Comparison of ENCODE assay signal across 18 mouse cellular contexts in genomic region chr7:84293054-84293453, GRCm38 (mm10).
DNase-seq lines count a peak whose midpoint lies in the region; ATAC-seq lines count a peak whose summit lies in the region.
"Had no signal": no experiment of that assay in that cellular context is flagged by ENCODE, and none has a peak within 500 bp of the region (broad histone marks: within the 10 kb centered on the region; RNA-seq: fewer than 3 reads in every experiment).

No protein-coding gene starts in this region.

- H3K4me3 ChIP-seq in embryonic facial prominence, embryonic 13.5 days, result no peak overlapping the region
- no peak overlapping the region for H3K4me3 ChIP-seq in embryonic facial prominence, embryonic 10.5 days
- H3K4me3 ChIP-seq: forebrain, embryonic 12.5 days; hindbrain, embryonic 15.5 days; left cerebral cortex, adult 2 months; liver, embryonic 12.5 days; midbrain, embryonic 13.5 days; stomach, embryonic 15.5 days had no signal

- H3K9ac ChIP-seq in embryonic facial prominence, embryonic 13.5 days, result no peak overlapping the region
- H3K9ac ChIP-seq: forebrain, embryonic 12.5 days; hindbrain, embryonic 15.5 days; liver, embryonic 12.5 days; midbrain, embryonic 13.5 days; stomach, embryonic 15.5 days had no signal

- no peaks in the 10 kb centered on the region for H3K9me3 ChIP-seq in embryonic facial prominence, embryonic 13.5 days
- no peaks in the 10 kb centered on the region for H3K9me3 ChIP-seq in embryonic facial prominence, embryonic 10.5 days
- H3K9me3 ChIP-seq: forebrain, embryonic 12.5 days; hindbrain, embryonic 15.5 days; liver, embryonic 12.5 days; midbrain, embryonic 13.5 days; stomach, embryonic 15.5 days had no signal

- H3K4me2 ChIP-seq in embryonic facial prominence, embryonic 13.5 days, result no peak overlapping the region
- H3K4me2 ChIP-seq: forebrain, embryonic 12.5 days; hindbrain, embryonic 15.5 days; liver, embryonic 12.5 days; midbrain, embryonic 13.5 days; stomach, embryonic 15.5 days had no signal

- no peak for ATAC-seq in embryonic facial prominence, embryonic 13.5 days (ENCODE audit: insufficient number of reproducible peaks, insufficient read depth, low FRiP score, low TSS enrichment, low read depth)
- ATAC-seq: liver, embryonic 12.5 days; midbrain, embryonic 13.5 days had no signal

- H3K4me1 ChIP-seq in embryonic facial prominence, embryonic 13.5 days, result no peaks in the 10 kb centered on the region; the same call in 1 of the 2 replicates
- no peaks in the 10 kb centered on the region for H3K4me1 ChIP-seq in embryonic facial prominence, embryonic 10.5 days
- H3K4me1 ChIP-seq: forebrain, embryonic 12.5 days; hindbrain, embryonic 15.5 days; liver, embryonic 12.5 days; midbrain, embryonic 13.5 days; stomach, embryonic 15.5 days had no signal

- no peaks in the 10 kb centered on the region for H3K27me3 ChIP-seq in embryonic facial prominence, embryonic 13.5 days
- H3K27me3 ChIP-seq in embryonic facial prominence, embryonic 10.5 days (replicated peaks; ENCODE audit: low read depth, poor library complexity, severe bottlenecking), result no peaks in the 10 kb centered on the region
- H3K27me3 ChIP-seq: forebrain, embryonic 12.5 days; hindbrain, embryonic 15.5 days; liver, embryonic 12.5 days; midbrain, embryonic 13.5 days; stomach, embryonic 15.5 days had no signal

- WGBS in embryonic facial prominence, embryonic 13.5 days, result 77% methylated on average over 7 of the region's 7 CpGs
- 88% methylated on average over 7 of the region's 7 CpGs for WGBS in embryonic facial prominence, embryonic 10.5 days

- DNase-seq in embryonic facial prominence, embryonic 10.5 days (ENCODE audit: low spot score), result no peak
- peak; percentile 39 for DNase-seq in layer of hippocampus, adult 9-11 months
- DNase-seq in layer of hippocampus, postnatal 25 days (ENCODE audit: extremely low spot score in 1 of 2, low spot score in 1 of 2), result no peak
- peak; percentile 48 for DNase-seq in gastrocnemius, postnatal 10 days
- peak; percentile 8 for DNase-seq in mesoderm, embryonic 11.5 days (ENCODE audit: low read depth, low spot score)
- no peak for DNase-seq in cerebellum, adult 11 months
- DNase-seq in cerebellum, adult 11-12 months, result no peak
- DNase-seq: cerebellum, postnatal 10 days; kidney, adult 18-20 months; kidney, postnatal 4 days; lung, postnatal 14 days had no signal

- H3K27ac ChIP-seq in embryonic facial prominence, embryonic 13.5 days, result peak overlapping the region; percentile 66; the same call in 1 of the 2 replicates
- H3K27ac ChIP-seq in embryonic facial prominence, embryonic 10.5 days (replicated peaks), result no peak overlapping the region
- H3K27ac ChIP-seq: forebrain, embryonic 12.5 days; hindbrain, embryonic 15.5 days; left cerebral cortex, adult 2 months; liver, embryonic 12.5 days; midbrain, embryonic 13.5 days; stomach, embryonic 15.5 days had no signal

- H3K36me3 ChIP-seq in embryonic facial prominence, embryonic 13.5 days, result peaks cover 16% of the 10 kb centered on the region
- H3K36me3 ChIP-seq in embryonic facial prominence, embryonic 10.5 days (replicated peaks), result peaks cover 34% of the 10 kb centered on the region
- H3K36me3 ChIP-seq: liver, embryonic 12.5 days; stomach, embryonic 15.5 days had no signal

Comparison
In these comparisons a context has a peak if more than half of its experiments do, and no peak if none do; other contexts are left out.
1. DNase-seq: peak in layer of hippocampus, adult 9-11 months (single experiment), gastrocnemius, postnatal 10 days (single experiment) and mesoderm, embryonic 11.5 days (single experiment); none in embryonic facial prominence, embryonic 10.5 days (single experiment), layer of hippocampus, postnatal 25 days (0 of 2), cerebellum, adult 11 months (single experiment) and cerebellum, adult 11-12 months (single experiment).